Mouse (Mus musculus) urinary bladder, adult 2 months (tissue): Measurements from ENCODE around the gene Syt8. TPM values are rescaled to one million over a fixed set of nuclear protein-coding genes. Genes with fewer than 3 reads are reported as not detected.
A peak's percentile ranks its signal among the peaks of the same experiment; 100 is the strongest.

Experiments
- DNase-seq: peaks from one replicate; pipeline ENCODE4 v3.0.0; 2022; ENCODE audit warnings: low spot score
- polyA plus RNA-seq: library from polyadenylated mRNA; depleted of rRNA; stranded (reverse); fragments of >200 nt; gene quantifications from 2 replicates; pipeline ENCODE4 v1.2.3, GENCODE M21; 2012

Syt8 gene
- polyA plus RNA-seq, 1 experiment, result 420 TPM

GRCm38 (mm10) chr7:142408686-142409085 lies 26.0 kb upstream of the Syt8 start:
- DNase-seq, result no peak

GRCm38 (mm10) chr7:142409603-142410002 lies 25.0 kb upstream of the Syt8 start:
- DNase-seq, result no peak

- no peak for DNase-seq
Observed at GRCm38 (mm10) chr7:142413285-142413684, 21.4 kb upstream of the Syt8 start.

- no peak for DNase-seq
Observed at GRCm38 (mm10) chr7:142415314-142415713, 19.3 kb upstream of the Syt8 start.

GRCm38 (mm10) chr7:142416225-142416624 lies 18.4 kb upstream of the Syt8 start:
- DNase-seq, result no peak

- no peak for DNase-seq
Observed at GRCm38 (mm10) chr7:142418027-142418426, 16.6 kb upstream of the Syt8 start.

GRCm38 (mm10) chr7:142418679-142419078 lies 16.0 kb upstream of the Syt8 start:
- no peak for DNase-seq

- DNase-seq, result no peak
Observed at GRCm38 (mm10) chr7:142419887-142420286, 14.8 kb upstream of the Syt8 start.

- no peak for DNase-seq
Observed at GRCm38 (mm10) chr7:142421826-142422225, 12.8 kb upstream of the Syt8 start.

- no peak for DNase-seq
Observed at GRCm38 (mm10) chr7:142425641-142426213, 8.9 kb upstream of the Syt8 start.

GRCm38 (mm10) chr7:142428213-142428612 lies 6.4 kb upstream of the Syt8 start:
- peak; percentile 35 for DNase-seq

GRCm38 (mm10) chr7:142430160-142430678 lies 4.4 kb upstream of the Syt8 start:
- peak; percentile 41 for DNase-seq

GRCm38 (mm10) chr7:142431106-142431505 lies 3.5 kb upstream of the Syt8 start:
- no peak for DNase-seq

GRCm38 (mm10) chr7:142433623-142434022 lies 1.0 kb upstream of the Syt8 start:
- DNase-seq, result peak; percentile 36

- DNase-seq, result no peak
Observed at GRCm38 (mm10) chr7:142435524-142435923, 874 bp downstream of the Syt8 start.

- DNase-seq, result peak; percentile 65
Observed at GRCm38 (mm10) chr7:142437324-142437723, 2.7 kb downstream of the Syt8 start.

GRCm38 (mm10) chr7:142439966-142440365 lies 5.3 kb downstream of the Syt8 start:
- no peak for DNase-seq

GRCm38 (mm10) chr7:142440657-142441114 lies 6.0 kb downstream of the Syt8 start:
- no peak for DNase-seq

- no peak for DNase-seq
Observed at GRCm38 (mm10) chr7:142441585-142441984, 6.9 kb downstream of the Syt8 start, which contains the start of gene Tnni2. Gene Tnni2, plus strand, starts transcription at chr7:142441808.

GRCm38 (mm10) chr7:142442081-142442907 lies 7.6 kb downstream of the Syt8 start:
- no peak for DNase-seq

- no peak for DNase-seq
Observed at GRCm38 (mm10) chr7:142442908-142443420, 8.3 kb downstream of the Syt8 start.

- no peak for DNase-seq
Observed at GRCm38 (mm10) chr7:142443474-142443873, 8.8 kb downstream of the Syt8 start.

GRCm38 (mm10) chr7:142444171-142444570 lies 9.5 kb downstream of the Syt8 start:
- no peak for DNase-seq
